Mouse (Mus musculus) small intestine, adult 2 months (tissue): ENCODE measurements around the gene Icam4.

Experiments used
- CTCF ChIP-seq: fragments of 200-500 bp; IDR thresholded peaks from 2 replicates; pipeline ENCODE4 v1.5.1; 2012; ENCODE audit warnings: low read depth, mild to moderate bottlenecking, control low read depth, inconsistent platforms, low read length, moderate library complexity, mixed read lengths; ENCODE audit not compliant: insufficient replicate concordance, insufficient read length; ENCODE audit errors: extremely low read depth
- POLR2A ChIP-seq: fragments of 200-500 bp; IDR thresholded peaks from 2 replicates; pipeline ENCODE4 v1.6.1; 2012; ENCODE audit warnings: low read depth, mild to moderate bottlenecking, control low read depth, inconsistent platforms, low read length, moderate library complexity

- TF ChIP-seq CTCF, result no peak
- TF ChIP-seq POLR2A, result no peak
These were observed 7.8 kb upstream of the Icam4 start for GRCm38 (mm10) chr9:21021363-21021762.
